Mouse (Mus musculus): ENCODE data around the gene Lnpk.

DNA sequence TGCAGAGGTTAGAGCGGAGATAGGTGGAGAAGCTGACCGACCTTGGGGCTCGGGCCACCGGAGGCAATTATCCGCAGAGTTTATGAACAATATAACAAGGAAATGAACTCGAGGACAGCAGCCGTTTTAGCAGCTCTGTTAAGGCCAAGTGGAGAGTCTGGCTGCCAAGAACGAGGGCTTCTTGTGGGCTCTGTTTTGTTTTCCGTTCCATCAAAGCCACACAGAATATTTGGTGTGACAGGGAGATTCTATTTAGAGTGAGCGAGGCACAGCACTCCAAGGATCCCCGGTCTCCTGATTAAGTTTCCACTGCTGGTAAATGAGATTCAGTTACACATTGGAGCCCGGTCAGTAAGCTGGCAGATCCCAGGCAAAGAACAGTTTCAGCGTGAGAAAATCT is 87.8 kb downstream of the Lnpk start:
- no peak for TF ChIP-seq CTCF (IDR thresholded peaks at IDR 0.05; ENCODE audit: control insufficient read depth, insufficient read depth, insufficient read length)
- TF ChIP-seq USF1 (IDR thresholded peaks at IDR 0.05; ENCODE audit: low read depth): no peak
- no peak for TF ChIP-seq MYOG (IDR thresholded peaks at IDR 0.05; ENCODE audit: control insufficient read depth, extremely low read depth, insufficient read length)

All from C2C12 (cell line).